Mouse (Mus musculus): ENCODE data around the gene Lrfn4. TPM values are rescaled to one million over a fixed set of nuclear protein-coding genes. Genes with fewer than 3 reads are reported as not detected.

Gene Lrfn4
- polyA plus RNA-seq, 1 experiment from 2014 or later = 0.28 TPM

DNA sequence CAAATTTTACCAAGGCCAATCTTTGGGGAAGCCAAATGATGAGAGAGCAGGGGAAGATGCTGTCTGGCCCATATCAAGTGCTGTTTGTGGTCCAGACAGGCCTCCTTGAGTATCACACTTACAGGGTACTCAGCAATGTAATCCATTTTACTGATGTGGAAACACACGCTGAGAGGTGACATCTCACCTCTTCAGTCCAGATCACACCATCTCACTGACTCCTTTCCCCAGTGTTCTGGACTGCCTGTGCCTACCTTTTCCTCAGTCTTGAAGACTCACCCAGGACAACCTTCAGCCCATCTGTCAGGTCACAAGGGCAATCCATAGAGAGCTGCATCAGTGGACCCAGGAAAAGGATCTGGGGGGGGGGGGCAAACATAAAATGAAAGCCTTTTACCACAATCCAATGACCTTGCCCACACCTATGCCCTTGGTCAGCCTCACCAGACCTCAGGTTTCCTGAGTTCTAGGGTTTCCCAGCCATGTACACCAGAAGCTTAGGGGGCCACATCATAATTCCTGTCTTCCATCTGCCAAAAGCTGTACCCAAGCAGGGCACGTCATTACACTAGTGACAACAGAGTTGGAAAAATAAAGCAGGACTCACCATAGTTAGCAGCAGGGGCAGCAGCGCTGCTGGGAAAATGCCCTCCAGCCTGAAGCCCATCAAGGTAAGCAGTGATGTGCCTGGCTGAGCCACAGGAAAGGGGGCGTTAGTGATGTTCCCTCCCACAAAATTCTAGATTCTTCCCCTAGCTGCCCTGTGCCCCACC lies 9.1 kb upstream of the Lrfn4 start:
- Histone ChIP-seq H3K36me3 (ENCODE audit: control insufficient read depth, insufficient read depth) (peaks cover 20% of the 10 kb centered on the region), H3K27ac (ENCODE audit: low read length) (peak overlapping the region; percentile 87), H3K4me2 (ENCODE audit: low read depth, low read length) (peak overlapping the region; percentile 93), H3K27me3 (ENCODE audit: control insufficient read depth, insufficient read depth, low read depth, low read length) (no peaks in the 10 kb centered on the region), H3K4me1 (ENCODE audit: control insufficient read depth, low read depth, low read length) (peaks cover 16% of the 10 kb centered on the region), H3K9ac (ENCODE audit: low read depth, low read length) (peak overlapping the region; percentile 97), H3K9me3 (replicated peaks; ENCODE audit: control insufficient read depth, low read length) (no peaks in the 10 kb centered on the region), H3K4me3 (ENCODE audit: low read depth, low read length) (peak overlapping the region; percentile 89)
- WGBS (ENCODE audit: insufficient replicate concordance) = 20% methylated on average over 4 of the region's 4 CpGs
- peak; percentile 11 for ATAC-seq (ENCODE audit: low read depth)

DNA sequence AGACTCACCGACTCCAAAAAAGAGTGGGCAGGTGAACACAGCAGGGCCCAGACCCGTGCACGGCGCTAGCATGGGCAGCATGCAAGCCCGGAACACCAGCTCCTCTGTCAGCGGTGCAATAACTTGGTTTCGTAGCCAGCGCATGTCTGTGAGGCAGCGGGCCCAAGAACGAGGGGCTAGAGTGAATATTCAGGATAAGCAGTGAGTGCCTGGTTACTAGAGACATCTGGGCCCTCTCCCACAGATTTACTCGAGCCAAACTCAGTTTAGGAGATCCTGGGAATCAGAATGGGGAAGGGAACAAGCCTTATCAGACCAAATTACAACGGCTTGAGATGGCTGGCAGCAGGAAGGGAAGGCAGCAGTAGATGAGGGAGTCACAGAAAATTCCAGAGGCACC lies 8.5 kb upstream of the Lrfn4 start:
- H3K9ac ChIP-seq (ENCODE audit: low read depth, low read length) = no peak overlapping the region
- no peaks in the 10 kb centered on the region for H3K27me3 ChIP-seq (ENCODE audit: control insufficient read depth, insufficient read depth, low read depth, low read length)
- ATAC-seq (ENCODE audit: low read depth) = no peak
- H3K4me2 ChIP-seq (ENCODE audit: low read depth, low read length) = no peak overlapping the region
- WGBS (ENCODE audit: insufficient replicate concordance) = 91% methylated on average over 12 of the region's 12 CpGs
- peaks cover 16% of the 10 kb centered on the region for H3K4me1 ChIP-seq (ENCODE audit: control insufficient read depth, low read depth, low read length)
- no peaks in the 10 kb centered on the region for H3K9me3 ChIP-seq (replicated peaks; ENCODE audit: control insufficient read depth, low read length)
- H3K36me3 ChIP-seq (ENCODE audit: control insufficient read depth, insufficient read depth) = peaks cover 25% of the 10 kb centered on the region
- H3K27ac ChIP-seq (ENCODE audit: low read length) = no peak overlapping the region
- H3K4me3 ChIP-seq (ENCODE audit: low read depth, low read length) = no peak overlapping the region

DNA sequence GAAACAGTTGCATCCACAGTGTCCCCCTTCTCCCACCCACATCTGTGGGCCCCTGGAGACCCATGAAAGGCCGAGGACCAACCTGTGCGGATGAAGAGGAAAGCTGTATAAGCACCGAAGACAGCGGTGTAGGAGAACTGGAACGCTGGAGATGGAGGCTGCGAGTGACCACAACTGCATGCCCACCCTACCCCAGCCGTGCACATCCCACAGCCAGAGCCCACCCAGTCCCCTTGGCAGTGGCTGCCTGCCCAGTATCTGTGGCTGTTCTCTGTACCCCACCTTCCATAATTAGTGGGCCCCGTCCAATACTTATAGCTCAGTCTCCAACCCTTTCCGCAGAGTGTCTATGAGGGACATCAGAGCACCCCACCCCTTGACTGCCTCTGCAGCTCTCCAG lies 8.0 kb upstream of the Lrfn4 start:
- WGBS (ENCODE audit: insufficient replicate concordance) = 83% methylated on average over 9 of the region's 9 CpGs
- Histone ChIP-seq H3K4me2 (ENCODE audit: low read depth, low read length) (no peak overlapping the region), H3K36me3 (ENCODE audit: control insufficient read depth, insufficient read depth) (peaks cover 28% of the 10 kb centered on the region), H3K4me3 (ENCODE audit: low read depth, low read length) (no peak overlapping the region), H3K9me3 (replicated peaks; ENCODE audit: control insufficient read depth, low read length) (no peaks in the 10 kb centered on the region), H3K9ac (ENCODE audit: low read depth, low read length) (no peak overlapping the region), H3K4me1 (ENCODE audit: control insufficient read depth, low read depth, low read length) (peaks cover 16% of the 10 kb centered on the region), H3K27me3 (ENCODE audit: control insufficient read depth, insufficient read depth, low read depth, low read length) (no peaks in the 10 kb centered on the region), H3K27ac (ENCODE audit: low read length) (no peak overlapping the region)
- ATAC-seq (ENCODE audit: low read depth) = no peak

DNA sequence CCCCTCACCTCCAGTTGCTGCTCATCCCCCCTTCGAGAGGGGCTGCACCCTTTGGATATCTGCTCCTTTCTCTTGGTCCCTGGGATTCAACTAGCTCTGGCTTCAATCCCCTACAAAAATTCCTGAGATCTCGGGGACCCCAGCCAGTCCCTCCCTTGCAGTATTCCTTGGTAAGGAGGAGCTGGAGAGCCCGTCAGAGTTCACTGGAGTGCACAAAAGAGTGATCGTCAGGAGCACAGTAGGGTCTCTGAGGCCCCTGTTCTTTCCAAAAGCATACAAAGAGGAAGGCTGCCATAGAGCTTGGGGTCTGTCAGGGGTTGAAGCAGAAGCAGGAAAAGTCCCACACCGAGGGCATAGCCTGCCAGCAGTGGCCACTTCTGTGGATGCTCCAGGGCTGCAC lies 7.3 kb upstream of the Lrfn4 start:
- no peak overlapping the region for H3K4me2 ChIP-seq (ENCODE audit: low read depth, low read length)
- no peaks in the 10 kb centered on the region for H3K27me3 ChIP-seq (ENCODE audit: control insufficient read depth, insufficient read depth, low read depth, low read length)
- H3K36me3 ChIP-seq (ENCODE audit: control insufficient read depth, insufficient read depth) = peaks cover 28% of the 10 kb centered on the region
- H3K9me3 ChIP-seq (replicated peaks; ENCODE audit: control insufficient read depth, low read length) = no peaks in the 10 kb centered on the region
- no peak for ATAC-seq (ENCODE audit: low read depth)
- no peak overlapping the region for H3K9ac ChIP-seq (ENCODE audit: low read depth, low read length)
- H3K4me3 ChIP-seq (ENCODE audit: low read depth, low read length) = no peak overlapping the region
- no peak overlapping the region for H3K27ac ChIP-seq (ENCODE audit: low read length)
- H3K4me1 ChIP-seq (ENCODE audit: control insufficient read depth, low read depth, low read length) = peaks cover 16% of the 10 kb centered on the region
- 74% methylated on average over 5 of the region's 5 CpGs for WGBS (ENCODE audit: insufficient replicate concordance)

DNA sequence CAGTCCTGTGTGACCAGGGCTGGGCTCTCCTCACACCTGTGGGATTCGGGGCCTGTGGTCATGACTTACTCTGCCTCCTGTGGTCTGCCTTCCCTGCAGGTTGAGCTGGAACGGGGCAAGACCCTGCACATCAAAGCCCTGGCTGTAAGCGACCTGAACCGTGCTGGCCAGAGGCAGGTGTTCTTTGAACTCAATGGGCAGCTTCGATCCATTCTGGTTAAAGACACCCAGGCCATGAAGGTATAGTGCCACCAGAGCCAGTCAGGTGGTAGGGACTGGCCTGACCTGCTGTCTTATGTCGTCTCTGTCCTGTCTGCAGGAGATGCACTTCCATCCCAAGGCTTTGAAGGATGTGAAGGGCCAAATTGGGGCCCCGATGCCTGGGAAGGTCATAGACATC lies 5.3 kb upstream of the Lrfn4 start:
- Histone ChIP-seq H3K4me1 (ENCODE audit: control insufficient read depth, low read depth, low read length) (peaks cover 13% of the 10 kb centered on the region), H3K27ac (ENCODE audit: low read length) (no peak overlapping the region), H3K9me3 (replicated peaks; ENCODE audit: control insufficient read depth, low read length) (no peaks in the 10 kb centered on the region), H3K9ac (ENCODE audit: low read depth, low read length) (no peak overlapping the region), H3K27me3 (ENCODE audit: control insufficient read depth, insufficient read depth, low read depth, low read length) (0 out of 2 replicates have a peak, but pooled peaks cover 4% of the 10 kb centered on the region), H3K36me3 (ENCODE audit: control insufficient read depth, insufficient read depth) (peaks cover 28% of the 10 kb centered on the region), H3K4me3 (ENCODE audit: low read depth, low read length) (no peak overlapping the region), H3K4me2 (ENCODE audit: low read depth, low read length) (no peak overlapping the region)
- WGBS (ENCODE audit: insufficient replicate concordance) = 81% methylated on average over 7 of the region's 7 CpGs
- ATAC-seq (ENCODE audit: low read depth) = no peak

DNA sequence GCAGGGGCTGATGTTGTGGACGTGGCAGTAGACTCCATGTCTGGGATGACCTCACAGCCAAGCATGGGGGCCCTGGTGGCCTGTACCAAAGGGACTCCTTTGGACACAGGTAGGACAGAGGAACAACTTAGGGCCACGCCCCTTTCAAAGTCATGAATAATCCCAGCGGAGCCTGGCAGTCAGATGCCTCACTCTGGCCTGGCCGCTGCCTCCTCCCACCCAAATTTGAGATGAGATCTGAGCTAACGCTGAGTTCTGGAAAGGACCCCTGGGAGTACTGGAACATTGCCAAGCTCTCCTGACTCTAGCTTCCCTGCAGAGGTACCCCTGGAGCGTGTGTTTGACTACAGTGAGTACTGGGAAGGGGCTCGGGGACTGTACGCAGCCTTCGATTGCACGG lies 4.0 kb upstream of the Lrfn4 start:
- peaks cover 11% of the 10 kb centered on the region for H3K27me3 ChIP-seq (ENCODE audit: control insufficient read depth, insufficient read depth, low read depth, low read length)
- H3K36me3 ChIP-seq (ENCODE audit: control insufficient read depth, insufficient read depth) = peaks cover 28% of the 10 kb centered on the region
- peaks cover 20% of the 10 kb centered on the region for H3K4me1 ChIP-seq (ENCODE audit: control insufficient read depth, low read depth, low read length)
- WGBS (ENCODE audit: insufficient replicate concordance) = 75% methylated on average over 10 of the region's 10 CpGs
- H3K9ac ChIP-seq (ENCODE audit: low read depth, low read length) = no peak overlapping the region
- no peak overlapping the region for H3K4me2 ChIP-seq (ENCODE audit: low read depth, low read length)
- H3K4me3 ChIP-seq (ENCODE audit: low read depth, low read length) = no peak overlapping the region
- H3K9me3 ChIP-seq (replicated peaks; ENCODE audit: control insufficient read depth, low read length) = no peaks in the 10 kb centered on the region
- no peak overlapping the region for H3K27ac ChIP-seq (ENCODE audit: low read length)
- no peak for ATAC-seq (ENCODE audit: low read depth)

DNA sequence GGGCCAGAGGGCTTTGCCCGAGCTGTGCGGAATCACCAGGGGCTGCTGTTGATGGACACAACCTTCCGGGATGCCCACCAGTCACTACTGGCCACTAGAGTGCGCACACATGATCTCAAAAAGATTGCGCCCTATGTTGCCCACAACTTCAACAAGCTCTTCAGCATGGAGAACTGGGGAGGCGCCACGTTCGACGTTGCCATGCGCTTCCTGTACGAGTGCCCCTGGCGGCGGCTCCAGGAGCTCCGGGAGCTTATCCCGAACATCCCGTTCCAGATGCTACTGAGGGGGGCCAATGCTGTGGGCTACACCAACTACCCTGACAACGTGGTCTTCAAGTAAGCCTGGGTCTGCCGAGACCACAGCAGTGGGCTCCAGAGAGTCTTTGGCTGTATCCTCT lies 2.7 kb upstream of the Lrfn4 start:
- peaks cover 12% of the 10 kb centered on the region for H3K27me3 ChIP-seq (ENCODE audit: control insufficient read depth, insufficient read depth, low read depth, low read length)
- H3K4me2 ChIP-seq (ENCODE audit: low read depth, low read length) = no peak overlapping the region
- no peak for ATAC-seq (ENCODE audit: low read depth)
- H3K4me3 ChIP-seq (ENCODE audit: low read depth, low read length) = no peak overlapping the region
- WGBS (ENCODE audit: insufficient replicate concordance) = 34% methylated on average over 18 of the region's 18 CpGs
- no peaks in the 10 kb centered on the region for H3K9me3 ChIP-seq (replicated peaks; ENCODE audit: control insufficient read depth, low read length)
- H3K36me3 ChIP-seq (ENCODE audit: control insufficient read depth, insufficient read depth) = peaks cover 25% of the 10 kb centered on the region
- no peak overlapping the region for H3K27ac ChIP-seq (ENCODE audit: low read length)
- H3K4me1 ChIP-seq (ENCODE audit: control insufficient read depth, low read depth, low read length) = peaks cover 19% of the 10 kb centered on the region
- H3K9ac ChIP-seq (ENCODE audit: low read depth, low read length) = no peak overlapping the region

DNA sequence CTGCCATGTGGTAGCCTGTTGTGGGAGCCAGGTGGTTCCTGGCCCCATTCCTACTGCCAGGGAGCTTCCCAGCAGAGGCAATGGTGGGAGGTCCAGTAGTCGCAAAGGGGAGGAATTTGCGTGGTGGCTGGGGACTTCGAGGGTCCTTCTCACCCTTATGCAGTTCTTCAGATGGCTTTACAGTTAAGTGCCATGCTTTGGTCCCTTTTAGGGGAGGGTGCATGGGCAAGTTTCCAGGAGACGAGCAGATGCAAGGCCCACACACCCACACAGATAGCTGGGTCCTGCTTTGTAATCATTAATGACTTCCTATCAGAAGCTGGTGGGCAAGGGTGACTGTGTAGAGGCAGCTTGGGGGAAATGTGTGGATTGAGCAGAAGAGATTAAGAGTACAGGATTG lies 1.1 kb upstream of the Lrfn4 start:
- Histone ChIP-seq H3K4me3 (ENCODE audit: low read depth, low read length) (no peak overlapping the region), H3K4me1 (ENCODE audit: control insufficient read depth, low read depth, low read length) (peaks cover 19% of the 10 kb centered on the region), H3K9me3 (replicated peaks; ENCODE audit: control insufficient read depth, low read length) (no peaks in the 10 kb centered on the region), H3K27ac (ENCODE audit: low read length) (no peak overlapping the region), H3K27me3 (ENCODE audit: control insufficient read depth, insufficient read depth, low read depth, low read length) (peaks cover 12% of the 10 kb centered on the region), H3K9ac (ENCODE audit: low read depth, low read length) (no peak overlapping the region), H3K4me2 (ENCODE audit: low read depth, low read length) (no peak overlapping the region), H3K36me3 (ENCODE audit: control insufficient read depth, insufficient read depth) (peaks cover 16% of the 10 kb centered on the region)
- WGBS (ENCODE audit: insufficient replicate concordance) = 36% methylated on average over 4 of the region's 4 CpGs
- no peak for ATAC-seq (ENCODE audit: low read depth)

DNA sequence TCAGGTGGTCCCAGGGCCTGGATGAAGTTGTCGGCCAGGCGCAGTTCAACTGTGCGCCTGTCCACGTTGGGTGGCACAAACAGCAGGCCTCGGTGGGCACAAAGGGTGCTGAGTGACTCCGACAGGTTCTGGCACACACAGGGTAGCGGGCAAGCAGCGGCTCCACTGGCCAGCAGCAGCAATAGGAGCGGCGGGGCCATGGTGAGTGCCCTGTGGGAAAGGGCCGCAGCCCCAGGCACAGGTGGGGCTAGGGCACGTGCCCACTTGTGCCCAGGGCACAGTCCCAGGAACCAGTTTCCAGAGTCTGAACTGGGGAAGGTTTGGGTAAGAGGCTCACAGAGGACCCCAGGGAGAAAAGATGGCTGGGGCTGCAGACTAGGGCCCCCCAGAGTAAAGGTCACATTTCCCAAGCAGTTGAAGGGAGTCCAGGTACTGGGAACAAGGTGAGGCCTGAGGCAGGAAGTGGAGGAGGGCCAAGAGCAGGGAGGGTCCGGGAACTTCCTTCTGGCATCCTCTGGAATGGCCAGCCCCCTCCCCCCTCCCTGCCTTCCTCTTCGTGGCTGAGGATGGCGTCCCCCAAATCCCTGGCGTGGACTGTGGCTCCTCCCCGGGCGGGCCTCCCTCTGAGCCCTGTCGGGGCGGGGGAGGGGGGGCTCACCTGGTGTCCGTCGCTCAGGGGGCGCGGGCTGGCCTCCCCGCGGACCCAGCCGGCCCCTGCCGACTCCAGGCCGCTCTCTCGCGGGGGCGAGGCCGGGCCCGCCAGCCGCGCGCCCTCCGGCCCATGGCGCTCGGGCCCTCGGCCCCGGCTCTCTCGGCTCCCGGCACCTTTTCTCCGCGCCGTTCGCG lies 939 bp downstream of the Lrfn4 start:
- no peaks in the 10 kb centered on the region for H3K9me3 ChIP-seq (replicated peaks; ENCODE audit: control insufficient read depth, low read length)
- H3K9ac ChIP-seq (ENCODE audit: low read depth, low read length) = peak overlapping the region; percentile 63
- H3K27ac ChIP-seq (ENCODE audit: low read length) = no peak overlapping the region
- 29% methylated on average over 37 of the region's 49 CpGs for WGBS (ENCODE audit: insufficient replicate concordance)
- H3K4me1 ChIP-seq (ENCODE audit: control insufficient read depth, low read depth, low read length) = peaks cover 19% of the 10 kb centered on the region
- ATAC-seq (ENCODE audit: low read depth) = no peak
- peaks cover 12% of the 10 kb centered on the region for H3K27me3 ChIP-seq (ENCODE audit: control insufficient read depth, insufficient read depth, low read depth, low read length)
- peak overlapping the region; percentile 65 for H3K4me3 ChIP-seq (ENCODE audit: low read depth, low read length)
- peaks cover 7% of the 10 kb centered on the region for H3K36me3 ChIP-seq (ENCODE audit: control insufficient read depth, insufficient read depth)
- peak overlapping the region; percentile 94 for H3K4me2 ChIP-seq (ENCODE audit: low read depth, low read length)
